Mouse (Mus musculus) cerebral cortex, adult 2 months (tissue): ENCODE results near the gene Stmn1.

Experiments
- WGBS: fragments of 180-500 bp; shearing (Covaris S2); methylation state at CpG from one replicate; pipeline ENCODE4 v1.1.7; 2018; 5-methylcytosine and 5-hydroxymethylcytosine counted together

The Stmn1 gene

DNA sequence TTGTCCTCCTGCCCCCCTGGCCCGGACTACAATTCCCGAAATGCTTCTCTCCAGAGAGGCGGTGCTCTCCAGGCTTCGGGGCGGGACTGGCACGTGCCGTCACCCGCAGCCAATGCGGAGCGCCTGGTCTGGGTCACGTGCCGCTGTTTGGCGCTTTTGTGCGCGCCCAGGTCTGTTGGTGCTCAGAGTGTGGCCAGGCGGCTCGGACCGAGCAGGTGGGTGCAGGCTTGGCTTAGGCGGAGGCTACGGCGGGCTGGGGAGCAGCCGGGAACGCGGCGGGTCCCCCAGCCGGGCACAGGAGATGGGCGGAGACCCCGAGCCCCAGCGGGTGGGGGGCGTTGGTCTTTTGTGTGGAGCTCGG lies at the start of gene Stmn1:
Gene Stmn1, plus strand, starts transcription at position 106 of the 361 bp plus-strand sequence.
- under 1% methylated on average over 30 of the region's 31 CpGs for WGBS

DNA sequence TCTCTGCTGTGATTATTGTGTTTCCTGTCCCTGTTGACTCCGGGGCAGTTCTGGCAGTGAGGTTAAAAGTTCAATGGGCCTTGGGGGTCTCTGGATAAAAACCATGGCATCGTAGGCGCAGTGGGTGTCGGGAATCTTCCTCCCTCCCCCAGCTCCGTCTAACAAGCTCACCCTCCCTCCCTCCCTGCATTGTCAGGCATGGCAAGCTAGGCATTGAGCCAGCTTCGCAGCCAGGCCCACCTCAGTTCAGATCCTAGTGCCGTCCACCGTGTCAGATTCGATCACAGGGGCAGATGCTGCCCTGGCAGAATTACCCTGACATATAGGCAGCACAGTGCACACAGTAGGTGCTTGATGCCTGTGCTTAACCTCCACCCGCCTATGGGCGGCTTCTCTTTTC lies 46.1 kb upstream of the Stmn1 start:
- 57% methylated on average over 11 of the region's 11 CpGs for WGBS

DNA sequence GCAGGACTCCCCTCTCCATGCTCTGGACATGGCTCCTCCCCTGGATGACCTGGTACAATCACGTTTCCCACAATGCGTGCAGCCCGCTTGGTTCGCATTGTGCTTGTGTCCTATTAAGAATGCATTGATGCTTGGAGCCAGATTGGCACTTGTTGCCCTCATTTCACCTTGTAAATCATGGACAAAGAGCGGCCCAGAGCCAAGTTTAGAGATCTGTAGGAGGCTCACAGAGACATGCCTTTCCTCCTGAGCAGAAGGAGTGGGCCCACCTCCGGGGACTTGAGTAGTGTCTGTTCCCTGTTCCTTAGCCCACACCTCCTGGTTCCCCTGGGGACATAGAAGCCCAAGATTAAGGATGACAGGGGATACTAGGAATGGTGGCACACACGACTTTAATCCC lies 44.2 kb upstream of the Stmn1 start:
- 66% methylated on average over 7 of the region's 7 CpGs for WGBS

DNA sequence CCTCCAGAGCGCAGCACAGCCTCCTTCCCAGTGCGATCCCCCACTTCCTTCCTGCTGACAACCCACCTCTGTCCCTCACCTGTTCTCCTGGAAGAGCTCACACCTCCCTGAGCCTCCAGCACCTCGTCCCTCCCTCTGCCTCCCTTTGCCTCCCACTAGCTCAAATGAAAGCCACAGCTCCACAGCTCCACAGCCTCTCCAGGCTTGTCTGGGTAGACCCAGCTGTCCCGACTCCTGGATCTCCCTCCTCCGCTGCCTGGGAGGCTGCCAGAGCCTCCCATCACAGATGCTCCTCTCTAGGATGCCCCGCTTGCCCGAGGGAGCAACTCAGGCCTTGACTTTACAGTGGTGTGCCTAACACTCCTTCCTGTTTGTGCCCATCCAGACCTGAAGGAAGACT lies 43.0 kb upstream of the Stmn1 start:
- 38% methylated on average over 7 of the region's 7 CpGs for WGBS

DNA sequence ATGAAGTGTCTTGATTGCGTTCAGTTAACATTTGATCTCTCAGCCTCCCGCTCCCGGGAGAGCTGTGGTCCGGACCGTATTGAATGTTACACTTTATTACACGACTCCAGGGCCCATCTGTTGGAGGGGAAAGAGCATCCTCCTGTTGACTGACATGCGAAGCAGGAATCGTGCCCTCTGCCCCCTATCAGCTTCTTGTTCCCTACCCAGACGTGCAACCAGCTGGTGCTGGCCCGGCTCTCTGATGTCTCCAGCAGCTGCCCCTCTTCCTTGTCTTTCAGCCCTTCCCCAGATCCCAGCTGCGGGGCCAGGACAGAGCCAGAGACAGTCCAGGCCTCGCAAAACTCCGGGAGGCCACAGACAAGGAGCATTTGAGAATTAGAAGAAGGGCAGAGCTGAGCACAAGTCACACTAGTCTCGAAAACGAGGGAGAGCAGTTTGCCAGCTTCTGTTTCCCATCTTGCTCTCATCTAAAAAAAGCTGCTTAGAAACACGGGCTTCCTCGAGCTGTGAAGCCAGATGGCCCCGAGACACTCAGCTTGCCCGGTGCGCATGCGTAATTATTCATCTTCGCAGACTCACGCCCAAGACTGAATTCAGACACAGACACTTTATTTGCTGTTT lies 37.6 kb upstream of the Stmn1 start:
- 16% methylated on average over 23 of the region's 23 CpGs for WGBS

DNA sequence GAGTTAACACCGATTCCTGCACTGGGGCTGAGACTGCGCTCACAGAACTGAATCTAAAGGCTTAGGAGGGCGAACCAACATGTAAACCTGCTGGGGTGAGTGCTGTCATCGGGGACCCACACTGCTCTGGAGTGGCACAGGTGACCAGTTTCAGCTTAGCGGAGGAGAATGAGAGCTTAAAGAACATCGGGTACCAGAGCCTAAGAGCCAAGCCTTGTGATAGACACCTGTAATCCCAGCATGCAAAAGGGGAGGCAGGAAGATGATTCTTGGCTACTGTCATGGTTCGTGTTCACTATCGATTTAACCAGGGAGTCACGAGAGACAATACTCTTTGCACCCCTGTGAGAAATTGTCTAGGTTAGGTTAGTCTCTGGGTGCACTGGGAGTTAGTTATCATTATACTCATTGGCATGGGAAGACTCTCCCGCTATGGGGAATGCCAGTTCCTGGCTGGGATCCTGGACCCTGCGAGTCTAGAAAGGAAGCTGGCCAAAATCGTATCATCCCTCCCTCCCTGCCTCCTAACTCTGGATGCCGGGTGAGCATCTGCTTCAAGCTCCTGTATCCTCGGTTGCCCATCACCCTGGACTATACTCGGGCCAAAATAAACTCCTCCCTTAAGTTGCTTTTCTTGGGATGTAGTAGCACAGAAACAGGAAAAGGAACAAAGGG lies 35.3 kb upstream of the Stmn1 start:
- 47% methylated on average over 15 of the region's 15 CpGs for WGBS

DNA sequence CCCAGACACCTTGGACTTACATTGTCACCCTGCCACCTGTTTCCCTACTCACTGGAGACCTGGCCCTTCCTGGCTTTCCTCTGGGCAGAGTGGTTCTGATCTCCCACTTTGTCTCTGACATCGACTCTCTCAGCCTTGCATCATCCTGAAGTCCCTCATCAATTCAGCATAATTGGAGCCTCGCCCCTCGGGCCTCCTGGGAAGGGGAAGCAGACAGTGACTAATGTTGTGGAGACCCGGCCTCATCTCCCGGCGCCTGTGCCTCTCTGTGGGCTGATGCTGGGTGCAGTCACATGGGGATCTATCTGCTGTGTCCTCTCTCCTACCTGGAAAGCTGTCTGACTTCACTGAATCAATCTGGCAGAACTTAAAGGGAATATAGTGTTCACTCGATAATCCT lies 31.9 kb upstream of the Stmn1 start:
- WGBS, result 52% methylated on average over 7 of the region's 7 CpGs

DNA sequence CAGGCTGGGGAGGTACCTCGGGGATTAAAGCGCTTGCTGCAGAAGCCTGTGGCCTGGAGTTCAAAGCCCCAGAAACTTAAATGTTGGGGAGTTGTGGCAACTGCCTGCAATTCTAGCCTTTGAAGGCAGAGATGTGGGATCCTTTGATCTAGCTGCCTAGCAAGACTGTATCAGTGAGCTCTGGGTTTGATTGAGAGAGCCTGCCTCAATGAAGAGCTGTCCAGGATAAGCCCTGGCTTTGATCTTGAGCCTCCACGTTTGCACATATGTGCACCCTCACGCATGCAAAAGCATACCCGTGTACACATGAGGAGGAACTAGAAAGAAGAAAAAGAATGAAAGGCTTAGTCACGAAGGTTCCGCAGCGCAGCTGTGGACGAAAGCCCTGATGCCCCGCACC lies 31.5 kb upstream of the Stmn1 start:
- WGBS, result 81% methylated on average over 10 of the region's 10 CpGs

DNA sequence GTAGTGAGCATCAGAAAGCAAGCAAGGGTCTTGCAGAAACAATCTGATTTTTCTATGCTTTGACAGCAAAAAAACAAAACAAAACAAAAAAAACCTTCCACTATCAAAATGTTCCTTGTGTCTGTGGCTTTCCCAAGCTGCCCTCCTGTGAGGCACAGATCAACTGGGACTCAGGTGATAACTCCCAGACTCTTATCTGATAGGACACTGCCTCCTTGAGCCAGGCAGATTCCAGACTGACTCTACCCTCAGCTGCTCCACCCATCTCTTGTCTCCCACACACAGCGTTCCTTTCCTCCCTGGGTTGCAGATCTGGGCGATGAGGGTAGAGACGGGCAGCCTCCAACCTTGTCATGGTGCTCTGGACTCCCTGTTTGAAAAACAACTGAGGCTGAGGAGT lies 29.0 kb upstream of the Stmn1 start:
- 54% methylated on average over 3 of the region's 3 CpGs for WGBS

DNA sequence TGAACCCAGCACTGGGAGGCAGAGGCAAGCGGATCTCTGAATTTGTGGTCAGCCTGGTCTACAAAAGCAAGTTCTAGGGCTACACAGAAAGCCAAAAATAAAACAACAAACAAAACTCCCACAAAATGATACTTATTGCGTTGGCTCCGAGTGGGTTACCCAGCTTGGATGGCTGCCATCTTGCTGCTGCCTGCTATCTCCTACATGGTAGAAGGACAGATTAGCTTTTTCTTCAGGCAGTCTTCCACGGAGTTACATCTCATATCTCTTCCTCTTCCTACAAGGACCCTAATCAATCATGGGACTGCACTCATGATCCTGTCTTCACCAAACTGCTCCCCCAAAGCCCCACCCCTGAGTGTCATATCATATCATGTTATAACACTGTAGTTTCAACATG lies 28.2 kb upstream of the Stmn1 start:
- 57% methylated on average over 4 of the region's 4 CpGs for WGBS

DNA sequence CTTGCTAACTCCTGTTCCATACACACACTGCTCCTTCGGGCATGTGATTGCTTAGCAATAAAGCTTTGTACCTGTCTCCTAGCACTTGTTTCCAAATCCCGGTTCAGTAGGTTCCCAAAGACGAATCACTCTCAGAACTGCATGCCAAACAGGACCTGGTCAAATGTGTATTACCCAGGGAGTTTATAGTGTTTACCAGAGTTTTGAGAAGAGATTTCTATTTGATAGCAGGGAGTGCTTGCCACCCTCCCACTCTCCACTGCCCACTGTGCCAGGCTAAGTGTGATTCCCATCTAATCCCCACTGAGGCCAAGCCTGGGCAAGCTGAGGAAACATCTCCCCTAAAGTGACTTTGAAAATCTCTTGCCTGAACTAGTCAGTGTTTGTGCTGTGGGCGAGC lies 25.9 kb upstream of the Stmn1 start:
- 64% methylated on average over 4 of the region's 4 CpGs for WGBS

DNA sequence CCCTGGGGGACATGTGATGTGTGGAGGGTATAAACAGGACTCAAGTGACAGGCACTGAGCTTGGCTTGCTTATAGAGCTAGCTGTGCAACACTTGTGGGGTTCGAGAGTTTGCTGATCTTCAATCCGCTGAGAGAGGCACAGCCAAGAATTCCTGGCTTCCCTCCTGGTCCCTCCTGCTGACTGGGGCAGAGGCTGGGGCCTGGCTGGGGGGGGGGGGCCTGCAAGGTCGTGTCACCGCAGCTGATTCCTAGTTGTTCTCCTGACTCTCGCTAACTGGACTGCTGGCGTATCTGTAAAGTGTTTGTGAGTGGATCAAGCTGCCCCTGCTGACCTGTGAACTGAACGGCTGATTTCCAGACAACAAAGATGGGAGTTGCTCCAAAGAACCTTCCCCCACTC lies 24.5 kb upstream of the Stmn1 start:
- WGBS, result 57% methylated on average over 7 of the region's 7 CpGs

DNA sequence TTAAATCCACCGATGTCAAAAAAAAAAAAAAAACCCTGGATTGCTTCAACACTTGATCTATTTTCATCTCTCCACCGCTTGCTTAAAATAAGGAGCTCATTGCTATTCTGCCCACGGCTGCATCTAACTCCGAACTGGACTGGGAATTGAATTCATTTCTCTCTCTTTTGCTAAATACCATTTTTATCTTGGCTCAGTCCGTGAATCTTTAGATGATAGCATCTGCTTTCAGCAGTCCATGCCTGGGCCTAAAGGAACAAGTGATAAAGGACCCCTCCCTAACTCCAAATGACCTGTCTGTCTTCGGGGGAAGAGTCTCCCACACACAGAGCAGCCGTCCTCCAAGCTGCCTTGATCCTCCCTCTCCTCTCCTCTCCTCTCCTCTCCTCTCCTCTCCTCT lies 23.2 kb upstream of the Stmn1 start:
- WGBS, result 25% methylated on average over 7 of the region's 7 CpGs

DNA sequence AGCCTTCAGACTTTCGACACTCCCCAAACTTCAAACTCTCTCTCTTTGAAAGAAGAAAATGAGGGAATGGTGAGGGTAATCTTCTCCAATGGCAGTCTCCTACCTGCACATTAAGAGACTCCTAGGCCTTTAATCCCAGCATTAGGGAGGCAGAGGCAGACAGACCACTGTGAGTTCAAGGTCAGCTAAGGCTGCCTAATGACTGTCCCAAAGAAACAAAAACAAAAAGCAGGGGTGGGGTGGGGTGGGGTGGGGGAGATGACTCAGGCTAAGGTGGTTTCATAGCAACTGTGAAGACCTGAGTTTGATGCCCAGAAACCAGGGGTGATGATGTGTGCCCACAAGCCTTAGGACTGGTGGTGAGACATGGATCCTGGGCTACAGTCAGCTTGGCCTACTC lies 22.6 kb upstream of the Stmn1 start:
- 21% methylated on average over 1 of the region's 1 CpGs for WGBS

DNA sequence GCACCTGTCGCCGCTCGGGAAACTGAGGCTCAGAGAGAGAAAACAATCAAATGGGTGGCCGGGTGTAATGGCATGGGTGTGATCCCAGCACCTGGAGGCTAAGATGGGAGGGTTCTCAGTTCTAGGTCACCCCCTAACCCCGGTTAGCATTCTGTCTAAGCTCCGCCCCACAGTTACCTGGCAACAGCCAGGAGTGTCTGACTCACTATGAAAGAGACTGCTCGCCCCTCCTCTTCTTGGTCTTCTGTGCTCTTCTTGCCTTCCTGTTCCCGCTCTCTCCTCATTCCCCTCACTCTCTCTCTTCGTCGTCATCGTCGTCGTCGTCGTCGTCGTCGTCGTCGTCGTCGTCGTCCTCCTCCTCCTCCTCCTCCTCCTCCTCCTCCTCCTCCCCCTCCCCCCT lies 20.2 kb upstream of the Stmn1 start:
- 51% methylated on average over 20 of the region's 23 CpGs for WGBS

DNA sequence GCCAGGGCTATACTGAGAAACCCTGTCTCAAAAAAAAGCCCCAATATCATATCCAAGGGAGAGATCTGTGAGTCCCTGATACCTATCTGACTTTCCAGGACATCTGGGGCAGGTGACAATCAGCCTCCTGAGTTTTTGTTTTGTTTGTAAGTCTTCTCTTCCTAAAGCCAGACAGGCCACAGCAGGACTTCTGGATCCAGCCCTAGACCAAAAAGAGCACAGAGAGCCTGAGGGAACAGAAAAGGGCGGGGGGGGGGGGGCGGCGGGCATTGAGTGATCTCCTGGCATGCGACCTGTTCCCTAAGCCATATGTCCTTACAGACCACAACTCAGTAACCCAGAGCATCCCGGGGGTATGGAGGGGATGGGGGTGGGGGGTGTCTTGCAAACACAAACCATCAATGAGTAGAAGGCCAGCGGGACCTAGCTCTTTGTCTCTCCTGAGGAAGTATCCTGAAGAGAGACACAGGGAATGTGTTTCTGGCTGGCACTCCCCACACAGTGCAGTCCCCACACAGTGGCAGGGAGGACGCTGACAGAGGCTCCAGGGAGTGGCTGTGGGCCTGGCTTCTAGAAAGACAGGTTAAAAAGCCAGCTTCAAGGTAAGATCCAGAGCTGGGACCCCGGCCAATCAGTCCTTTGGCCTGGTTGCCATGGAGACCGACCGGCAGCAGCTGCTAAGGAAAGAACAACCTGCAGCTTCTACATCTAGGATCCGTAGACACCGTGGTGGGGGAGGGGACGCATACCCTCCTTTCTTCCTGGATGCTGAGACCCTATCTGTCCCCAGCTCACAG lies 18.3 kb upstream of the Stmn1 start:
- 31% methylated on average over 13 of the region's 13 CpGs for WGBS

DNA sequence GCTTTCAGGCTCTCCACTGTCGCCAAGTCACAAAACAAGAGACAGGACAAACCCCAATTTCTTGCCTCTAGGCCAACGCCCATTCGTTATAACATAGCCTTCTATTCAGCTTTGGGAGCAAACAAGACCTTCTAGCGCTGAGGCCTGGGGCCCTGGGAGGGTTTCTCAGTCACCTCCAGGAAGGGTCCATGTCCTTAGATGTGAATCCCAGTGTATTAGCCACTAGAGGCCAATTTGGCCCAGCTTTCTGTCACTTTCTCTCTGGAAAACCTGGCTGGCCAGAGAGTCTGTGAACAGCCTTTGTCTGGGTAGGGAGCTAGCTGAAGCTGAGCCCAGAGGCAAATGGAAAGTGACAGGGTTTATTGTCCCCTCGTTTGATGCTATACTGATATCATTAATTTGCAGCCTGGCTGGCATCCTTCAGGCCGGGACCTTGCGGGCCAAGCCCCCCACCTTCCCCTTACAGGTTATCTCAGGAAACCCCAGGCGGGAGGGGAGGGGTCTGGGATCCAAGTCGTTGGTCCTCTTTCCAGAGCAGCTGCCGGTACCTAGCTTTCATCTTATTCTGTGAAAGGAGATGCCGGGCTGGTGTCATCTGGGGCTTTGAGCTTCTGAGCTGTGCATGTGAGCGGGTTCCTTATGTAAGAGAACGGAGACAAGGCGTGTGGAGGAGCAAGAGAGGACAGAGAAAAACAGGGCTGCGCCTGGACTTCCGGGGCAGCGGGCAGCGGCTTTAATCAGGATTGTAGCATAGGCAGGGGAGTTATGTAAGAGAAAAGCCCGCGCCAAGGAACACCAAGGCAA lies 17.5 kb upstream of the Stmn1 start:
- 18% methylated on average over 20 of the region's 20 CpGs for WGBS

DNA sequence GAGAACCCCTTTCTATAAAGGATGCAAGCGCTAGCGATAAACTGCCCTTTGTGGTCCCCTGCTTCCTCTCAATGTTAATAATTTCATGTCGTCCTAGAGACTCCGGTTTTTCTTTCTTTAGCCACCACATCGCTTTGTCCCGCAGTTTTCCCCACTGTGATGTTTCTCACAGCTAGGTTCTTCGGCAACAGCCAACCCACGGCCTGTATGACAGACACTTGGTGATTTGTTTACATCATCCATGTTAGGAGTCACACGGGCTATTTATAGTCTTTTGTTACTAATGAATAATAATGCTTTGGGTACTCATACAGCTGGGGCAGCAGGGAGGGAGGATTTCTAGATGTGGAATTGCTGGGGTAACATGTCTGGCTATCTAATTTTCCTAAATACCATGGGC lies 16.6 kb upstream of the Stmn1 start:
- 35% methylated on average over 9 of the region's 9 CpGs for WGBS

DNA sequence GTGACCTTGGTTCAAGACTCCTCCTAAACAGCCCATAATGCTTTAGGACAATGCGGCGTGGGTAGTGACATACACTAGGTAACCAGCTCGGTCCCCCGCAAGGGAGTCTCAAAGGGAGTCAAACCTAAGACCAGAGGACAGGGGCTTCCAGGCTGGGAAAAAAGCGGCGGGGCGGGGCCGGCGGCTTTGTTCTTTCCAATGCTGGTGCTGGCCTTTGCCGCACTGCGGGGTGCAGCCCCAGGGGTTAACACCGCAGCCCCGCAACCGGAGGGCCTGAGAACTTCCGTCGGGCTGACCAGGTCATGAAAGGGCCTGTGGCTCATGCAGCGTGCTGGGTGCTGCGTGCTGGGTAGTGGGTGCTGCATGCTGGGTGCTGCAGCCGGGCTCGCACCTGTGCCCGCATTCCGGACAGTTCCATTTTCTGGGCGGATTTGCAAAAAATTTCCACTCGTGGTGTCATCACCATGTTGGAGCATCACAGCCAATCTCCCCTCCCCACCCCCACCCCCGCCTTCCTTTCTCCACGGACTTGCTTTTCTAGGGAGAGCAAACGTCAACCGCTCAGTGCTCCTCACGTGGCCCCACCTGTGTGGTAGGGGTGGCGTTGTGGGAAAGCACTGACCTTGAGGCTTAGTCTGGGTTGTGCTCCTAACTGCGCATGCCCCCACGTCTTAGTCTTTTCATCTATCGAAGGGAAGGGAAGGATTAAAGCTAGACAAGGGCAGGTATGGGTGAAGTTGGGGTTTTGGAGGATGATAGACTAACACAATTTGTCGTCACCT lies 14.3 kb upstream of the Stmn1 start:
- 43% methylated on average over 34 of the region's 34 CpGs for WGBS

DNA sequence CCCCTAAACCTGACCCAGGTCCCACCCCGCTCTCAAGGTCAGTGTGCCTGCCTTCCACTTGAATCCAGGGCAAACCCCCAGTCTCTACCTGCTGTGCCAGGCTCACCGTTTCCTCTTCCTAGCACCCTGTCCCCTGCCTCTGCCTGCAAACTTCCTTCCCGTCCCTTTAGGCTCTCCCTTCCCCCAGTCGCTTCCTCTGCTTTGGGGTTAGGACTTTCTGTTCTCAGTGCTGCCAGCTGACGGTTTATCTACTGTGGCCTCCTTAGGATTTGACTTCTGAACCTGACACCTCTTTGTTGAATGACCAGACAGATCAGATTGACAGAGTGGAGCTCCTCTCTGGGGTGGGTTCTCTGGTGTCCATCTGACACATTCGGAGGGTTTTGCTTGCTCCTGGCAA lies 12.8 kb upstream of the Stmn1 start:
- WGBS, result 69% methylated on average over 6 of the region's 6 CpGs

DNA sequence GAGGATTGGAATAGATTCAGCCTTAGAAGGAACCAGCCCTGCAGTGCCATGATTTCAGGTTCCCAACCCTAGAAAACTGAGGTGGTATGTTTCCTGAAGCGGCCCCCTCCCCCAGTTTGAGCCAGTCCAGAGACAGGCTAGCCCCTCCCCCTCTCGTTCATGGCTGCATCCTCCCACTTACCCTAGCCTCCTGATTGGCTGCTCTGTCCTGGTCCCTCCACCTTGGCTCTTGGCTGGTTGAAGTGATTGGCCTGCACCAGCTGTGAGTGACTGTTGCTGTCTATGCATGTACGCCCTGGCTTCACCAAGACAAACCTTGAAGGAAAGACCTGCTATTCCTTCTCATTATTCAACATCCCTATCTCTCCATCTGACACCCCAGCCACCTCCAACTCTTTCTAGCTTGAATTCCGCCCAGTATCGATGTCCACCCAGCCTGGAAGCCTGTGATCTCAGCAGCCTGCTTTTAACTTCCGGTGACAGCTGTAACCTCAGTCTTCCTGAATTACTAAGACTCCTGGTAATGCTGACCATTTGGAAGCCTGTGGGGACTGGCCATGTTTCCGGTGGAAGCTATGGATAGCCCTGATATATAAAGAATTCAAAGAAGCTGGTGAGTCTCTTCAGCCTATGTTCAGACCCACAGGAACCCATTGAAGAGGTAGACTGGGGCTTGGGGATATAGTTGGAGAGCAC lies 10.8 kb upstream of the Stmn1 start:
- 62% methylated on average over 7 of the region's 7 CpGs for WGBS
